Mouse (Mus musculus) CD4-positive, CD25-positive, alpha-beta regulatory T cell, adult 2 months (primary cell): ENCODE data around the gene Itpr2.

ENCODE experiments used
- DNase-seq: peaks from one replicate; pipeline ENCODE4 v3.0.0-alpha.2; 2012; ENCODE audit warnings: low read depth, low spot score

The Itpr2 gene

DNA sequence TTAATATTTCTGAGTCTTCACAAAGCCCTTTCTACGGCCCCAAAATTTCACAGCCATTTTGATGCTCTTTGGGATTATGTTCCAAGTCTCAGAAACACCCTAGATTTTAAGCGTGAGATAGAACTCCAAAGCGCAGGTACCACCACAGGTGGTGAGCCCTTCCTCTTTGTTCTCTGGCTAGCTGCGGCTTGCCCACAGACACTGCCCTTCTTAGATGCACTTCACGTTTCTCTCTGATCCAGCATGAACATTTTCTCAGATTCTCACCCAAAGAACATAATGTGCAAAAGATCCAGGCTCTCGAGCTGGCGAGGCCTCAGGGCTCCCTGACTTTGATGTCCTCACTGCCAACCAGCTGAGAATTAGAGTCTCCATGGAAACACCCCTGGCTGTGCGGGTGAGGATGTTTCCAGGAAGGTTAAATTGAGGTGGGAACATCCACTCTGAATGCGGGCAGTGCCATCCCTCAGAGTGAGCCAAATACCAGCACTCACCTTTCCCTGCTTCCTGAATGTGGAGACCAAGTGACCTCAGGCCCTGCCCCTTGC lies 149.7 kb downstream of the Itpr2 start:
- DNase-seq, result no peak

- DNase-seq, result no peak
Observed at GRCm38 (mm10) chr6:146351816-146352215, 150.2 kb downstream of the Itpr2 start.

DNA sequence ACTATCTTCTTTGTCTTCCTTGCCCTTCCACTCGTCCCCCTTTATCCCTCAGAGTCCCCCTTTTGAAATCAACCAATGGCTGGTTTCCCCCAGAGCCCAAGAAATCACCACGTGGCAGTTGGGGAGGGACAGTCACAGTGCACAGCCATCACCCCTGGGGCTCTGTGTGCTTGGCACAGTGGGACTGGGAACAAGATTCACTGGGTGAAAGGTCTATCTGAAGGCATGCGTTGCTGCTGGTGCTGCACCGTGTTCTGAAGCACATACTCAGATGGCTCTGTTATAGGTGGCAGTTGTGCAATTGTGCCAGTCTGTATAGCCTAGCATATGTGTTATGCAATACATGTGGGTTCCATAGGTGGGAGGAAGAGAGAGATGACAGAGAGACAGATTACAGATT lies 154.5 kb downstream of the Itpr2 start:
- DNase-seq, result no peak

- no peak for DNase-seq
Observed at GRCm38 (mm10) chr6:146346545-146347195, 155.4 kb downstream of the Itpr2 start.

- peak; percentile 54 for DNase-seq
Observed at GRCm38 (mm10) chr6:146344732-146345131, 157.3 kb downstream of the Itpr2 start.

- no peak for DNase-seq
Observed at GRCm38 (mm10) chr6:146343671-146344384, 158.2 kb downstream of the Itpr2 start.

- no peak for DNase-seq
Observed at GRCm38 (mm10) chr6:146342995-146343394, 159.0 kb downstream of the Itpr2 start.

- DNase-seq, result no peak
Observed at GRCm38 (mm10) chr6:146341934-146342333, 160.1 kb downstream of the Itpr2 start.

GRCm38 (mm10) chr6:146341413-146341812 lies 160.6 kb downstream of the Itpr2 start:
- DNase-seq, result no peak

GRCm38 (mm10) chr6:146340951-146341350 lies 161.1 kb downstream of the Itpr2 start:
- no peak for DNase-seq

DNA sequence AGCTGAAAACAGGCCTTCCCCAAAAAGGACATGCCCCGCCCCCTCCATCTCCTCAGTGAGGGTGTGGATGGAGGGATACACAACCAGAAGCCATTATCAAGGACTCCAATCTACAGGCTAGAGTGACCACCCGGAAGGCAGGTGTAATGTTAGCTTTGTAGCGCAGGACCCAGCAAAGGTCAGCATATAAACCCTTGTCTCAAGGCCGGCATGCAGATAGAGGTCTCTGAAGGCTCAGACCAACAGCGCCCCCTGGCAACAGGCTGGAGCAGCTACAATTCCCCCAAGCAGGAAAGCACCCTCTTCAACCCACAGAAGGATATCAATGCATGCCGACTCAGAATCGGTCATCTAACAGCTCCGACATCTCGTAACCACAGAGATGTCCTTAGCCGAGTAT lies 162.2 kb downstream of the Itpr2 start:
- DNase-seq, result peak; percentile 60

DNA sequence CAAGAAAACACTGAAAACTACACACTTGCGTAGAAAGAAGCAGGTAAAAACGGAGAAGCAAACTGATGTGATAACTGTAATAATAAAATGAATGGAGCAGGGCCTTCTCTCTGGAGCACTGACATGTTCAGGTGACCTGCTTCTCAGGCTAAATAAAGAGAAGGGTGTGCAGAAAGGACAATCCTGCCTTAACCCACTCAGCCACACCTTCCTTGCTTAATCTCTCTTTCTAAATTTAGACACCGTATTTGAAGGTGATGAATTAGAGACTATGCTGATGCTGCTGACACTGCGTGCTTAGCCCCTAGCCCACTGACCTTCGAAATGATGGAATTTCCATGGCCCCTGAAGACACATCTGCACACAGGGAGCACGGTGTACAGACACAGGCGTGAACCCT lies 164.8 kb downstream of the Itpr2 start:
- no peak for DNase-seq

DNA sequence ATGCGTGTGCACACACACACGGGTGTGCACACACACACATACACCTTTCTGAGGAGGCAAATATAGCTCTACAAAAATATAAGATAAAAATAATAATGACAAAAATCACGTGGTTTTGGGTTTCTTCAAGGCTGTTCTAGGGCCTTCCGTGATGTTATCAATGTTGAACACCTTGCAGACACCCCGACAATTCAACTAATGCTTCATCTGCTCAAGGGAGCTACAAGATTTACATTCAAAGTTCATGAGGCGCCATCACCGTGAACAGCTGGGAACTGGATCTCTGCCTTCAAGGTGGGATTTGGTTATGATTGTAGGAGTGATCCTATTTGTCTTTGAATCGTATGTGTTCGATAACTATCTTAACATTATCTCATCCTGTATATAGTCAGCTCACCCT lies 166.8 kb downstream of the Itpr2 start:
- no peak for DNase-seq

- DNase-seq, result no peak
Observed at GRCm38 (mm10) chr6:146333506-146333905, 168.5 kb downstream of the Itpr2 start.

DNA sequence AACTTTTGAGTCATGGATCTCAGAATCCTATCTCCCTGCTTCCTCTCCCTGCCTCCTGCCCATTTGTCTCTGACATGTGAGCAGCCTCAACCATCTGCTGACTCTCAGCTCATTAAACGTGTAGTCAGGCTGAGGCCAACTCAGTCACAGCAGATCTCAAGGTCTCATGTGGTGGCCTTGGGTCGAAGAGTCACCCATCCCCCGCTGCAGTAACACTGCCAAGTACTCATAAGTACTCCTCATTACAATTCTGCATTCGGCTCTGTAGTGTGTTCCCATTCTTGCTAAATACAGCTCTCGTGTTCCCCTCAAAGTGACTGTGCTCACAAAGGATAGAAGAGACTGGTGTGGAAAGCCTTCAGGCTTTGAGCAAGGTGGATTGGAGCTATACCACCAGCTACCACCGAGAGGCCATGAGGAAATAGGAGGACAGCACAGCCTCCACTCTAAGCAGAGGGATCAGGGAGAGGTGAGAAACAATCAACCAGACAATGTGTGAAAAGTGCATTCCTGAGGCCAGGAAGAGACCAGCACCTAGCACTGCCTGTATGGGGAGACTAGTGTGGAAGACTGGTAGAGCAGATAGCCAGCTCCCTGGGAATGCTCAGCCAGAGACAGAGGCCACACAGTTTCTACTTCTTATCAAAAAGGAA lies 170.9 kb downstream of the Itpr2 start:
- DNase-seq, result no peak

DNA sequence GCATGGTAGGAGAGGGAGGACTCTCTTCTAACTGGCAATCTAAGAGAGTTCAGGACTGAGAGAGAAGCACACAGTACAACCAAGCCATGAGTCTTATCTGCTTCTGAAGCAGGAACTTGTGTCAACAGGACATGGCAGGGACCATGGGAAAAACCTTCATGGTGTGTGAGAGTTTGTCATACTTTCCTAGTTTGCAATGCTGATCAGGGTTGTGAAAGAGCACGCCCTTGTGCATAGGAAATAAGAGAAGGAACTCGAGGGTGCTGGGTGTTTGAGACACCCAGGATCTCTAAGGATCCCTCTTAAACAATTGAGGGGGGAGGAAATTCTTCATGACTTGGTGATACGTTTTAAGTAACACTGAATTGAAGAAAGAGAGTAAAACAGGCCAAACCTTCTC lies 172.9 kb downstream of the Itpr2 start:
- DNase-seq, result no peak

- DNase-seq, result no peak
Observed at GRCm38 (mm10) chr6:146326631-146327030, 175.4 kb downstream of the Itpr2 start.

- DNase-seq, result no peak
Observed at GRCm38 (mm10) chr6:146324541-146325204, 177.3 kb downstream of the Itpr2 start.

GRCm38 (mm10) chr6:146322555-146322954 lies 179.5 kb downstream of the Itpr2 start:
- no peak for DNase-seq

DNA sequence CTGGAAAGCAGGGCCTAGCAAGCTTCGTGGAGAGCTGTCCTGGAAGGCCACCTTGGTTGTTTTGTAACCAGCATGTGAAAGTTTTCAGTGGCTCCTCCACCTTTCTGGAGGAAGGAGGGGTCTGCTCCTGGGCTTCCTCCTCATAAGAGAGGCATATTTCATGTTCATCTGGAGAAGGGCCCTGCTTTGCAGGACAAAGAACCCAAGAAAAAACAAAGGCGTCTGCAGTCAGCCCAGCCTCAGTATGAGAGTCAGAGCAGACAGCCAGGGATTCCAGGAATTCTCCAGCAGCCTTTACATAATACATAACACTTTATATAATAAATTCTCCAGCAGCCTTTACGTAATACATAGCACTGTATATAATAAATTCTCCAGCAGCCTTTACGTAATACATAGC lies 180.1 kb downstream of the Itpr2 start:
- no peak for DNase-seq

DNA sequence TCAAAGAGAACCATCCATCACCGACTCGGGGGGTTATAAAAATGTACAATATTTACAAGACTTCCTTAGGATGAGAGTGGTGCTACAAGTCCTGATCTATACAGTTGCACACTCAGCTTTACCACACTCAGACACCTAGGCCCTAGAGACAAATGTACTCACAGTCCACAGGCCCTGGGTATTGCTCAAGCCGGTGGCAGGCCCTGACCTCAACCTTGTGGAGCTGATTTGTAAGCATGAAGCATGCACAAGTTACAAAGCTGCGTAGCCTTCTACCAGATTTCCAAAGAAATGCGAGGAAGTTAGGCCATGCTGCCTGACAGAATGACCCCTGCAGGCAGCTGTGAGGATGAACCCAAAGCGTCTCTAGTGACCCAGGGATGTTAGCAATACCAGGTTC lies 185.6 kb downstream of the Itpr2 start:
- DNase-seq, result no peak

GRCm38 (mm10) chr6:146315153-146315552 lies 186.9 kb downstream of the Itpr2 start:
- no peak for DNase-seq
